Mouse (Mus musculus) hindbrain, embryonic 16.5 days (tissue): ENCODE results near the gene Pnrc2. TPM values are rescaled to one million over a fixed set of nuclear protein-coding genes. Genes with fewer than 3 reads are reported as not detected.

Experiments
- ATAC-seq: fragments of 200-750 bp; cut with Nextera tagmentation; 2 replicates; pipeline ENCODE4 v1.8.0; 2017; ENCODE audit warnings: moderate TSS enrichment, moderate library complexity
- H3K27ac ChIP-seq: fragments of 300-500 bp; sonication (generic); 2 replicates; pipeline ENCODE4 v1.5.1; 2014; ENCODE audit warnings: low read depth, mild to moderate bottlenecking, control low read depth, low read length, moderate library complexity
- H3K27me3 ChIP-seq: fragments of 300-500 bp; sonication (generic); replicated peaks from 2 replicates; pipeline ENCODE4 v1.6.1; 2014; ENCODE audit warnings: low read length; ENCODE audit not compliant: control insufficient read depth, insufficient read depth
- H3K36me3 ChIP-seq: fragments of 300-500 bp; sonication (generic); 2 replicates; pipeline ENCODE4 v1.6.1; 2014; ENCODE audit warnings: mild to moderate bottlenecking, low read length, moderate library complexity, mixed read lengths; ENCODE audit not compliant: control insufficient read depth, insufficient read depth
- H3K4me1 ChIP-seq: fragments of 300-500 bp; sonication (generic); 2 replicates; pipeline ENCODE4 v1.6.1; 2014; ENCODE audit warnings: low read depth, low read length; ENCODE audit not compliant: control insufficient read depth, insufficient read depth
- H3K4me2 ChIP-seq: fragments of 300-500 bp; sonication (generic); 2 replicates; pipeline ENCODE4 v1.6.1; 2014; ENCODE audit warnings: mild to moderate bottlenecking, low read length, control low read depth, moderate library complexity
- H3K4me3 ChIP-seq: fragments of 300-500 bp; sonication (generic); 2 replicates; pipeline ENCODE4 v1.5.1; 2014; ENCODE audit warnings: mild to moderate bottlenecking, low read length, control low read depth, moderate library complexity
- H3K9ac ChIP-seq: fragments of 300-500 bp; sonication (generic); 2 replicates; pipeline ENCODE4 v1.6.1; 2014; ENCODE audit warnings: low read depth, mild to moderate bottlenecking, control low read depth, low read length, moderate library complexity
- H3K9me3 ChIP-seq: fragments of 300-500 bp; sonication (generic); 2 replicates; pipeline ENCODE4 v1.6.1; 2014; ENCODE audit warnings: mild to moderate bottlenecking, low read length, moderate library complexity; ENCODE audit not compliant: control insufficient read depth
- WGBS: fragments of 180-500 bp; shearing (Covaris S2); extraction: QIAGEN DNeasy Blood & Tissue Kit; methylation state at CpG from one replicate; pipeline ENCODE4 v1.1.7; 2014; 5-methylcytosine and 5-hydroxymethylcytosine counted together
- polyA plus RNA-seq: library from polyadenylated mRNA; unstranded; fragments of >200 nt; fragmentation: Nextera tagmentation; extraction: Ambion mirVana; gene quantifications from 2 replicates; pipeline ENCODE4 v1.2.1, GENCODE M21; 2015

The Pnrc2 gene
- polyA plus RNA-seq, 1 experiment from 2014 or later: 103 TPM

- Histone ChIP-seq H3K4me2 (no peak overlapping the region), H3K36me3 (no peaks in the 10 kb centered on the region), H3K4me1 (no peaks in the 10 kb centered on the region), H3K27ac (no peak overlapping the region), H3K9me3 (no peaks in the 10 kb centered on the region), H3K27me3 (no peaks in the 10 kb centered on the region), H3K9ac (no peak overlapping the region), H3K4me3 (no peak overlapping the region)
- ATAC-seq: no peak
- WGBS: 87% methylated on average over 6 of the region's 6 CpGs
These were observed 29.2 kb downstream of the Pnrc2 start for GRCm38 (mm10) chr4:135844400-135844799.

GRCm38 (mm10) chr4:135839293-135840011, 34.2 kb downstream of the Pnrc2 start:
- Histone ChIP-seq H3K4me3 (no peak overlapping the region), H3K9me3 (no peaks in the 10 kb centered on the region), H3K27ac (no peak overlapping the region), H3K4me1 (no peaks in the 10 kb centered on the region), H3K4me2 (no peak overlapping the region), H3K36me3 (no peaks in the 10 kb centered on the region), H3K27me3 (no peaks in the 10 kb centered on the region), H3K9ac (no peak overlapping the region)
- no peak for ATAC-seq
- WGBS: 80% methylated on average over 21 of the region's 21 CpGs

GRCm38 (mm10) chr4:135838925-135839292, 34.7 kb downstream of the Pnrc2 start:
- ATAC-seq: no peak

GRCm38 (mm10) chr4:135834124-135834717, 39.4 kb downstream of the Pnrc2 start:
- H3K9me3 ChIP-seq: no peaks in the 10 kb centered on the region
- ATAC-seq: peak; percentile 27; the same call in 1 of the 2 replicates
- H3K27ac ChIP-seq: peak overlapping the region; percentile 80; the same call in 1 of the 2 replicates
- 77% methylated on average over 8 of the region's 8 CpGs for WGBS
- H3K4me2 ChIP-seq: no peak overlapping the region
- no peak overlapping the region for H3K9ac ChIP-seq
- peaks cover 15% of the 10 kb centered on the region for H3K4me1 ChIP-seq
- H3K27me3 ChIP-seq: no peaks in the 10 kb centered on the region
- H3K36me3 ChIP-seq: no peaks in the 10 kb centered on the region
- no peak overlapping the region for H3K4me3 ChIP-seq

More at GRCm38 (mm10) chr4:135838925-135839292, 34.7 kb downstream of the Pnrc2 start:
- peaks cover 2% of the 10 kb centered on the region for H3K4me1 ChIP-seq
- no peak overlapping the region for H3K9ac ChIP-seq
- H3K27me3 ChIP-seq: no peaks in the 10 kb centered on the region
- H3K9me3 ChIP-seq: no peaks in the 10 kb centered on the region
- 81% methylated on average over 3 of the region's 3 CpGs for WGBS
- H3K4me2 ChIP-seq: no peak overlapping the region
- no peak overlapping the region for H3K27ac ChIP-seq
- no peak overlapping the region for H3K4me3 ChIP-seq
- H3K36me3 ChIP-seq: no peaks in the 10 kb centered on the region

- Histone ChIP-seq H3K27ac (peak overlapping the region; percentile 80), H3K27me3 (no peaks in the 10 kb centered on the region), H3K4me3 (no peak overlapping the region), H3K36me3 (no peaks in the 10 kb centered on the region), H3K4me2 (0 out of 2 replicates have a peak overlapping the region, but pooled peaks have one; percentile 14), H3K9me3 (no peaks in the 10 kb centered on the region), H3K9ac (peak overlapping the region; percentile 35), H3K4me1 (peaks cover 19% of the 10 kb centered on the region)
- ATAC-seq: peak; percentile 81
- 40% methylated on average over 12 of the region's 12 CpGs for WGBS
These were observed 40.1 kb downstream of the Pnrc2 start for GRCm38 (mm10) chr4:135833301-135834123.

GRCm38 (mm10) chr4:135832070-135832469, 41.6 kb downstream of the Pnrc2 start:
- Histone ChIP-seq H3K27ac (no peak overlapping the region), H3K4me1 (peaks cover 23% of the 10 kb centered on the region), H3K27me3 (no peaks in the 10 kb centered on the region), H3K36me3 (no peaks in the 10 kb centered on the region), H3K4me2 (no peak overlapping the region), H3K9ac (no peak overlapping the region), H3K4me3 (no peak overlapping the region), H3K9me3 (no peaks in the 10 kb centered on the region)
- no peak for ATAC-seq
- WGBS: 62% methylated on average over 11 of the region's 11 CpGs

- WGBS: 22% methylated on average over 11 of the region's 11 CpGs
- Histone ChIP-seq H3K9ac (peak overlapping the region; percentile 46; the same call in 1 of the 2 replicates), H3K4me3 (no peak overlapping the region), H3K27ac (peak overlapping the region; percentile 32), H3K27me3 (no peaks in the 10 kb centered on the region), H3K4me1 (peaks cover 18% of the 10 kb centered on the region), H3K4me2 (peak overlapping the region; percentile 35; the same call in 1 of the 2 replicates), H3K36me3 (no peaks in the 10 kb centered on the region), H3K9me3 (no peaks in the 10 kb centered on the region)
- ATAC-seq: no peak
These were observed 45.2 kb downstream of the Pnrc2 start for GRCm38 (mm10) chr4:135828491-135828890.

- H3K36me3 ChIP-seq: no peaks in the 10 kb centered on the region
- no peak overlapping the region for H3K9ac ChIP-seq
- no peak for ATAC-seq
- H3K4me2 ChIP-seq: no peak overlapping the region
- no peak overlapping the region for H3K27ac ChIP-seq
- H3K27me3 ChIP-seq: no peaks in the 10 kb centered on the region
- H3K9me3 ChIP-seq: no peaks in the 10 kb centered on the region
- H3K4me3 ChIP-seq: no peak overlapping the region
- WGBS: 43% methylated on average over 8 of the region's 8 CpGs
- H3K4me1 ChIP-seq: peaks cover 8% of the 10 kb centered on the region
These were observed 49.4 kb downstream of the Pnrc2 start for GRCm38 (mm10) chr4:135824254-135824653.

GRCm38 (mm10) chr4:135823298-135823697, 50.4 kb downstream of the Pnrc2 start:
- H3K9me3 ChIP-seq: no peaks in the 10 kb centered on the region
- no peaks in the 10 kb centered on the region for H3K27me3 ChIP-seq
- no peak overlapping the region for H3K4me2 ChIP-seq
- no peak overlapping the region for H3K27ac ChIP-seq
- no peak overlapping the region for H3K9ac ChIP-seq
- H3K36me3 ChIP-seq: no peaks in the 10 kb centered on the region
- H3K4me1 ChIP-seq: peaks cover 1% of the 10 kb centered on the region; the same call in 1 of the 2 replicates
- 56% methylated on average over 2 of the region's 2 CpGs for WGBS
- ATAC-seq: no peak
- H3K4me3 ChIP-seq: no peak overlapping the region
